Mouse (Mus musculus) adrenal gland, postnatal 14 days (tissue): ENCODE results near the gene Dnal1. TPM values are rescaled to one million over a fixed set of nuclear protein-coding genes. Genes with fewer than 3 reads are reported as not detected.
"Not testable (repeated sequence)": the region's sequence is repeated elsewhere in the genome, so short reads cannot be mapped to it uniquely, and the experiment has no call there.

Experiments used
- DNase-seq: peaks from one replicate; pipeline ENCODE4 v3.0.0; 2021; ENCODE audit warnings: mixed read lengths
- long read RNA-seq, 2 experiments: library from polyadenylated mRNA; stranded (forward); transcript quantifications; one replicate each; pipeline ENCODE4 v2.0.0; 2021
- total RNA-seq: library from RNA; stranded (reverse); gene quantifications from 2 replicates; pipeline ENCODE4 v1.2.3, GENCODE M21; 2021

Dnal1 gene
- 17.3 and 17.7 TPM in 2 replicates for total RNA-seq
- long read RNA-seq, experiment 1, partial matches to known transcripts, result 0 of 4 reads
- long read RNA-seq, experiment 1, other reads (novel, unspliced or antisense), result 4 of 4 reads
- long read RNA-seq, experiment 2, partial matches to known transcripts, result 0 of 1 reads
- long read RNA-seq, experiment 2, other reads (novel, unspliced or antisense), result 1 of 1 reads

GRCm38 (mm10) chr12:84114153-84114994, at the start of gene Dnal1:
Gene Dnal1, plus strand, starts transcription at chr12:84114366.
- peak; percentile 95 for DNase-seq

- no peak for DNase-seq
Measured at GRCm38 (mm10) chr12:84064621-84065020, 49.5 kb upstream of the Dnal1 start.

GRCm38 (mm10) chr12:84067752-84068151, 46.4 kb upstream of the Dnal1 start:
- DNase-seq, result no peak

- no peak for DNase-seq
Measured at GRCm38 (mm10) chr12:84068296-84068695, 45.9 kb upstream of the Dnal1 start.

GRCm38 (mm10) chr12:84068986-84069385, 45.2 kb upstream of the Dnal1 start, which contains the start of gene Acot5:
Gene Acot5, plus strand, starts transcription at chr12:84069325.
- DNase-seq, result peak; percentile 12

GRCm38 (mm10) chr12:84069582-84069981, 44.6 kb upstream of the Dnal1 start:
- peak; percentile 74 for DNase-seq

GRCm38 (mm10) chr12:84071696-84072095, 42.5 kb upstream of the Dnal1 start:
- no peak for DNase-seq

- no peak for DNase-seq
Measured at GRCm38 (mm10) chr12:84077371-84077990, 36.7 kb upstream of the Dnal1 start.

- no peak for DNase-seq
Measured at GRCm38 (mm10) chr12:84083842-84084241, 30.3 kb upstream of the Dnal1 start.

GRCm38 (mm10) chr12:84084581-84084980, 29.6 kb upstream of the Dnal1 start:
- DNase-seq, result no peak

GRCm38 (mm10) chr12:84094666-84095065, 19.5 kb upstream of the Dnal1 start:
- DNase-seq, result not testable (repeated sequence)

- no peak for DNase-seq
Measured at GRCm38 (mm10) chr12:84099605-84100004, 14.6 kb upstream of the Dnal1 start.

GRCm38 (mm10) chr12:84100071-84100470, 14.1 kb upstream of the Dnal1 start:
- DNase-seq, result peak; percentile 28

- DNase-seq, result peak; percentile 61
Measured at GRCm38 (mm10) chr12:84100604-84101492, 13.3 kb upstream of the Dnal1 start, which contains the start of gene Acot6. Gene Acot6, plus strand, starts transcription at chr12:84100654.

- DNase-seq, result no peak
Measured at GRCm38 (mm10) chr12:84101493-84101845, 12.7 kb upstream of the Dnal1 start.

- no peak for DNase-seq
Measured at GRCm38 (mm10) chr12:84107012-84107411, 7.2 kb upstream of the Dnal1 start.

- no peak for DNase-seq
Measured at GRCm38 (mm10) chr12:84107692-84108091, 6.5 kb upstream of the Dnal1 start.

GRCm38 (mm10) chr12:84109924-84110323, 4.2 kb upstream of the Dnal1 start:
- DNase-seq, result no peak

GRCm38 (mm10) chr12:84110814-84111213, 3.4 kb upstream of the Dnal1 start:
- no peak for DNase-seq

GRCm38 (mm10) chr12:84113676-84114075, 490 bp upstream of the Dnal1 start:
- DNase-seq, result no peak

GRCm38 (mm10) chr12:84119584-84119983, 5.4 kb downstream of the Dnal1 start:
- DNase-seq, result no peak

- no peak for DNase-seq
Measured at GRCm38 (mm10) chr12:84125892-84126291, 11.7 kb downstream of the Dnal1 start.
